Mouse (Mus musculus) hindbrain, postnatal 0 days (tissue): ENCODE measurements around the gene Msh3. TPM values are rescaled to one million over a fixed set of nuclear protein-coding genes. Genes with fewer than 3 reads are reported as not detected.

Source experiments
- ATAC-seq: fragments of 200-750 bp; cut with Nextera tagmentation; 2 replicates; pipeline ENCODE4 v1.8.0; 2017; ENCODE audit warnings: mild to moderate bottlenecking, moderate TSS enrichment, moderate library complexity
- DNase-seq: peaks from one replicate; pipeline ENCODE4 v3.0.0-alpha.2; 2015; ENCODE audit warnings: low spot score
- H3K27ac ChIP-seq: fragments of 300-500 bp; sonication (generic); 2 replicates; pipeline ENCODE4 v1.5.1; 2014; ENCODE audit warnings: mild to moderate bottlenecking
- H3K27me3 ChIP-seq: fragments of 300-500 bp; sonication (generic); 2 replicates; pipeline ENCODE4 v1.6.1; 2014; ENCODE audit warnings: low read length, mixed read lengths; ENCODE audit not compliant: insufficient read depth
- H3K36me3 ChIP-seq: fragments of 300-500 bp; sonication (generic); 2 replicates; pipeline ENCODE4 v1.6.1; 2014; ENCODE audit warnings: low read length, mixed read lengths; ENCODE audit not compliant: insufficient read depth
- H3K4me1 ChIP-seq: fragments of 300-500 bp; sonication (generic); 2 replicates; pipeline ENCODE4 v1.6.1; 2014; ENCODE audit warnings: antibody characterized with exemption, low read length, mixed read lengths; ENCODE audit not compliant: insufficient read depth
- H3K4me2 ChIP-seq: fragments of 300-500 bp; sonication (generic); 2 replicates; pipeline ENCODE4 v1.6.1; 2014; ENCODE audit warnings: low read depth, mild to moderate bottlenecking, low read length, moderate library complexity, mixed read lengths
- H3K4me3 ChIP-seq: fragments of 300-500 bp; sonication (generic); 2 replicates; pipeline ENCODE4 v1.5.1; 2014; ENCODE audit warnings: low read length
- H3K9ac ChIP-seq: fragments of 300-500 bp; sonication (generic); replicated peaks from 2 replicates; pipeline ENCODE4 v1.6.1; 2014; ENCODE audit warnings: mild to moderate bottlenecking, low read length, moderate library complexity, mixed read lengths
- H3K9me3 ChIP-seq: fragments of 300-500 bp; sonication (generic); 2 replicates; pipeline ENCODE4 v1.6.1; 2016; ENCODE audit warnings: low read length, mixed read lengths
- CTCF ChIP-seq: IDR thresholded peaks from 2 replicates; pipeline ENCODE4 v1.5.1; 2016; ENCODE audit warnings: antibody characterized with exemption, control low read depth, low read depth
- WGBS: fragments of 180-500 bp; shearing (Covaris S2); extraction: QIAGEN DNeasy Blood & Tissue Kit; methylation state at CpG from one replicate; pipeline ENCODE4 v1.1.7; 2014; 5-methylcytosine and 5-hydroxymethylcytosine counted together
- polyA plus RNA-seq: library from polyadenylated mRNA; unstranded; fragments of >200 nt; fragmentation: Nextera tagmentation; extraction: Ambion mirVana; gene quantifications from 2 replicates; pipeline ENCODE4 v1.2.1, GENCODE M21; 2015
- total RNA-seq: library from RNA; depleted of rRNA; stranded (reverse); fragments of >200 nt; gene quantifications from 2 replicates; pipeline ENCODE4 v1.2.3, GENCODE M21; 2014

The Msh3 gene
- total and polyA plus RNA-seq, 2 experiments from 2014 or later, result 15.0 to 21.1 TPM

DNA sequence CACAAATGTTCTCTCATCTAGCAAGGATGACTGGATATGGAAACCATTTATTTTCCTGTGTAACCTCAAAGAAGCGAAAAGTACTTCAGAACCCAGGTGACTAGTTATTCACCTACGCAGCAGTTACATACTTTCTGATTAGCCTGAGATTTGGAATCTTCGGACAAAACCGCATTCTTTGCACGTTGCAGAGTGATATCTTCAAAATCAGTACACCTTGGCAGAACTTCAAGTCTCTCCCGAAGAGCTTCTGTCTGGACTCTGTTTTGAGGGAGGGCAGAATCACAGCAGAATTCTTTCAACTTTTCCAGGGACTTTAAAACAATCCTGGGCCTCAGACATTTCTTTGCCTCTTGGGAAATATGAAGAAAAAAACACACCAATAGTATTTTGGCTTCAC lies 3.7 kb downstream of the Msh3 start:
- ATAC-seq, result no peak

DNA sequence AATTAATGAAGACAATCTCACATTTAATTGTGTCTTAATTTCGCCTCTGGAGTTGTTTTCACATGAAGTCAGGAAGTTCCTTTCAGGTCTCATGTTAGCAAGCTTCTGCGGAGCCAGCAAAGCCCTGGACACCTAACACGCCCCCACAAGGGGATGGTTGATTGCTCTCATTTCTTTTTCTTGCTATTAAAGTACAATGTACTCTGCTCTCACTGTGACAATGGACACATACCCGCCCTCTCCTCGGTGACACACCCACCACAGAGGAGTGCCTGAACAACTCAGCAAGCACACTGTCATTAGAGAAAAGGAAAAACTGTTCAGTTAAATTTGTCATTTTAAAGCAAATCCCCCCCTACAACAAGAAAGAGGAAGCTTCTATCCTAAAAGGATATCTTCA lies 8.5 kb downstream of the Msh3 start:
- no peak for ATAC-seq
- H3K27ac ChIP-seq, result no peak overlapping the region
- H3K4me2 ChIP-seq, result no peak overlapping the region
- peaks cover 29% of the 10 kb centered on the region for H3K36me3 ChIP-seq
- 75% methylated on average over 5 of the region's 5 CpGs for WGBS
- no peak overlapping the region for H3K4me3 ChIP-seq
- H3K4me1 ChIP-seq, result no peaks in the 10 kb centered on the region
- H3K9ac ChIP-seq, result no peak overlapping the region
- TF ChIP-seq CTCF, result no peak
- no peak for DNase-seq
- H3K27me3 ChIP-seq, result no peaks in the 10 kb centered on the region
- no peaks in the 10 kb centered on the region for H3K9me3 ChIP-seq

More for the DNA sequence above, 3.7 kb downstream of the Msh3 start:
- TF ChIP-seq CTCF, result no peak
- Histone ChIP-seq H3K4me1 (0 out of 2 replicates have a peak, but pooled peaks cover 3% of the 10 kb centered on the region), H3K4me3 (no peak overlapping the region), H3K9me3 (no peaks in the 10 kb centered on the region), H3K27ac (no peak overlapping the region), H3K9ac (no peak overlapping the region), H3K4me2 (no peak overlapping the region), H3K27me3 (no peaks in the 10 kb centered on the region), H3K36me3 (peaks cover 14% of the 10 kb centered on the region)
- 88% methylated on average over 6 of the region's 6 CpGs for WGBS
- DNase-seq, result no peak

DNA sequence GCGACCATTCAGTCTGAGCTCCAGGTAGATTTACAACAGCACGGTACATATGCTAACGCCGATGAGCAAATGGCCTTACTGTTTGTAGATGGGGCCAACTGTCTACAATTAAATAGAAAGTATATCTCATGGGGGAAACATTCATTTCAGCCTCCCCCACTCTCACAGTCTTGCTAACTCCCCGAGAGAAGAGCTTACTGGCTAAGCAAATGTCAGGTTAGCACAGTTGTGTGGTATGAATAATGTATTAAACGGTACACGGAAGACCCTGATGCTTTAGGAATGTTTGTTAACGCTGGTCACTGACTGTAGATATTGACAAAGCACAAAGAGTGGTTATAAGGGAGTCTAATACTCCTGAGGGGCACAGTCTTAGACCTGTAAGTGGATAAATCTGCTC lies 10.8 kb downstream of the Msh3 start:
- TF ChIP-seq CTCF, result no peak
- WGBS, result 91% methylated on average over 8 of the region's 8 CpGs
- no peaks in the 10 kb centered on the region for H3K27me3 ChIP-seq

DNA sequence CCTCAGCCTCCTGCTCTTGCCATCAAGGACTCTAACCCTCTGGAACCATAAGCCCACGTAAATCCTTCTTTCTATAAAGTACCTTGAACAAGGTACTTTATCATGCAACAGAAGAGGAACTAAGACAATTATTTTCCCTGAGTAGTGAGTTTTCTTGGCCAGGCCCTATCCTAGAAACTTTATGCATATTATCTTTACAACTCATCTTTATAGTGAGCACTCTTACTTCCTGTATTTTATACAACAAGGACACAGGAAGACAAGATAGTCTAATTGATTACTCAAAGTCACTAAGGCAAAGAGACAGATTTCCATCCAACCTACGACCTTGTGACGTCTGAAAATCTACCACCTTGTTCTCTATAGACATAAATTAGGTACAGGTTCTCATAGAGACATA lies 15.0 kb downstream of the Msh3 start:
- ATAC-seq, result no peak

More for the DNA sequence above, 10.8 kb downstream of the Msh3 start:
- no peaks in the 10 kb centered on the region for H3K9me3 ChIP-seq
- no peaks in the 10 kb centered on the region for H3K4me1 ChIP-seq
- no peak overlapping the region for H3K4me2 ChIP-seq
- no peak for DNase-seq
- no peak overlapping the region for H3K27ac ChIP-seq
- ATAC-seq, result no peak
- H3K9ac ChIP-seq, result no peak overlapping the region
- H3K4me3 ChIP-seq, result no peak overlapping the region
- H3K36me3 ChIP-seq, result peaks cover 29% of the 10 kb centered on the region

DNA sequence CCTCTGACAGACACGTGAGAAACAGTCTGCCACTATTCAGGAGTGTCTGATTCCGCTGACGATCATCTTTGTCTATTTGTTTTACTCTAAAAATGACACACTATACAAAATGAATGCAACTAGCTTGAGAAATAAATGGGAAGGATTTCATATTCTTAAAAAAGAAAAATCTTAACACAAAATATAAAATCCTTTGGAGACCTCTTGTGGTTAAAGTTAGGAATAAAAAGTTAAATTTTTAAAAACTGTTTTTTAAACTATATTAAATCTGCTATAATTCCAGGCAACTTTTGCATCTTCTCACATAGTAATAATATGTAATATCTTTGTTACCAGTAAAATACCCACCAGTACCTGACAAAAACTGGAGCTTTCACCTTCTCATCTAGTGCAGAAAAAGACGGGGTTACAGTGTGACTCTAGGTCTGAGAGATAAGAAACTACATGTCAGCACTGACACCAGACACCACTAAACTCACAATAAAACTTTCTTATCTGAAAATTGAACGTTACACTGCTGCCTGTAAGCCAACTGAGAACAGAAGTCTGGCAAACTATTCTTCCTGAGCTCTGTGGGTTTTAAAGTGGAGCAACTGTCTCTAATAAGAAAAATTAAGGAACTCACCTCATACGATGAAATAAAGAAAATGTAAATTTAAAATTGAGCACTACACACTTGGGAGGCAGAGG lies 16.9 kb downstream of the Msh3 start:
- no peak; the same call in 1 of the 2 replicates for TF ChIP-seq CTCF
- ATAC-seq, result no peak
- Histone ChIP-seq H3K27ac (no peak overlapping the region), H3K4me2 (no peak overlapping the region), H3K9me3 (no peaks in the 10 kb centered on the region), H3K27me3 (no peaks in the 10 kb centered on the region), H3K4me1 (no peaks in the 10 kb centered on the region), H3K4me3 (no peak overlapping the region), H3K36me3 (peaks cover 3% of the 10 kb centered on the region; the same call in 1 of the 2 replicates), H3K9ac (no peak overlapping the region)
- 86% methylated on average over 6 of the region's 6 CpGs for WGBS
- DNase-seq, result no peak

More for the DNA sequence above, 15.0 kb downstream of the Msh3 start:
- peaks cover 15% of the 10 kb centered on the region for H3K36me3 ChIP-seq
- DNase-seq, result no peak
- 94% methylated on average over 3 of the region's 3 CpGs for whole genome bisulfite sequencing
- H3K27ac ChIP-seq, result no peak overlapping the region
- no peaks in the 10 kb centered on the region for H3K9me3 ChIP-seq
- TF ChIP-seq CTCF, result no peak
- H3K4me3 ChIP-seq, result no peak overlapping the region
- no peak overlapping the region for H3K9ac ChIP-seq
- H3K4me1 ChIP-seq, result no peaks in the 10 kb centered on the region
- no peaks in the 10 kb centered on the region for H3K27me3 ChIP-seq
- H3K4me2 ChIP-seq, result no peak overlapping the region

DNA sequence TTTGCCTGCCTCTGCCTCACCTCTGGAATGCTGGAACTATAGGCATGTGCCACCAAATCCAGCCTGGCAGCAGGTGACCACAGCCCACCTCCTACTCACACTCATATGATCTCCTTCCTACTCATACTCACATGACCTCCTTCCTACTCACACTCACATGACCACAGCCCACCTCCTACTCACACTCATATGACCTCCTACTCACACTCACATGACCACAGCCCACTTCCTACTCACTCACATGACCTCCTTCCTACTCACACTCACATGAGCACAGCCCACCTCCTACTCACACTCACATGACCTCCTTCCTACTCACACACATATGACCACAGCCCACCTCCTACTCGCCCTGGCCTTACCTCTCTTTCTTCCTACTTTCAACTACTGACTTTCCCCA lies 17.9 kb downstream of the Msh3 start:
- H3K36me3 ChIP-seq, result peaks cover 3% of the 10 kb centered on the region; the same call in 1 of the 2 replicates

More for the DNA sequence above, 17.9 kb downstream of the Msh3 start:
- H3K9me3 ChIP-seq, result no peaks in the 10 kb centered on the region
- no peak overlapping the region for H3K9ac ChIP-seq
- DNase-seq (no peak), ATAC-seq (no peak)
- TF ChIP-seq CTCF, result no peak
- H3K27me3 ChIP-seq, result no peaks in the 10 kb centered on the region
- H3K27ac ChIP-seq, result no peak overlapping the region
- no peak overlapping the region for H3K4me3 ChIP-seq
- no peak overlapping the region for H3K4me2 ChIP-seq
- 91% methylated on average over 1 of the region's 1 CpGs for WGBS
- no peaks in the 10 kb centered on the region for H3K4me1 ChIP-seq
